Mouse (Mus musculus) gonadal fat pad, adult 2 months (tissue): Measurements from ENCODE around the gene Phlpp1. TPM values are rescaled to one million over a fixed set of nuclear protein-coding genes. Genes with fewer than 3 reads are reported as not detected.

Experiments used
- DNase-seq: peaks from one replicate; pipeline ENCODE4 v3.0.0-alpha.2; 2012; ENCODE audit warnings: low read depth
- polyA plus RNA-seq: library from polyadenylated mRNA; depleted of rRNA; stranded (reverse); fragments of >200 nt; gene quantifications from 2 replicates; pipeline ENCODE4 v1.2.3, GENCODE M21; 2012

Phlpp1 gene
- polyA plus RNA-seq, 1 experiment = 9.0 TPM

- no peak for DNase-seq
Measured at GRCm38 (mm10) chr1:106316641-106317304, 145.2 kb downstream of the Phlpp1 start.

GRCm38 (mm10) chr1:106318341-106318740 lies 146.8 kb downstream of the Phlpp1 start:
- no peak for DNase-seq

GRCm38 (mm10) chr1:106320583-106320982 lies 149.0 kb downstream of the Phlpp1 start:
- DNase-seq = peak; percentile 44

- no peak for DNase-seq
Measured at GRCm38 (mm10) chr1:106321432-106322126, 150.0 kb downstream of the Phlpp1 start.

GRCm38 (mm10) chr1:106326691-106327090 lies 155.1 kb downstream of the Phlpp1 start:
- no peak for DNase-seq

GRCm38 (mm10) chr1:106342100-106342499 lies 170.5 kb downstream of the Phlpp1 start:
- no peak for DNase-seq

- DNase-seq = no peak
Measured at GRCm38 (mm10) chr1:106345265-106345664, 173.7 kb downstream of the Phlpp1 start.

- no peak for DNase-seq
Measured at GRCm38 (mm10) chr1:106346776-106347175, 175.2 kb downstream of the Phlpp1 start.

GRCm38 (mm10) chr1:106349116-106349515 lies 177.6 kb downstream of the Phlpp1 start:
- no peak for DNase-seq

- no peak for DNase-seq
Measured at GRCm38 (mm10) chr1:106351512-106351911, 180.0 kb downstream of the Phlpp1 start.

GRCm38 (mm10) chr1:106352801-106353511 lies 181.4 kb downstream of the Phlpp1 start:
- no peak for DNase-seq

GRCm38 (mm10) chr1:106353993-106354392 lies 182.4 kb downstream of the Phlpp1 start:
- no peak for DNase-seq

GRCm38 (mm10) chr1:106359474-106359873 lies 187.9 kb downstream of the Phlpp1 start:
- DNase-seq = no peak

GRCm38 (mm10) chr1:106362841-106363604 lies 191.5 kb downstream of the Phlpp1 start:
- no peak for DNase-seq

GRCm38 (mm10) chr1:106369330-106369729 lies 197.8 kb downstream of the Phlpp1 start:
- no peak for DNase-seq

- DNase-seq = no peak
Measured at GRCm38 (mm10) chr1:106372446-106372845, 200.9 kb downstream of the Phlpp1 start.

- DNase-seq = no peak
Measured at GRCm38 (mm10) chr1:106373656-106374055, 202.1 kb downstream of the Phlpp1 start.

- DNase-seq = no peak
Measured at GRCm38 (mm10) chr1:106374274-106374673, 202.7 kb downstream of the Phlpp1 start.

- no peak for DNase-seq
Measured at GRCm38 (mm10) chr1:106374971-106375370, 203.4 kb downstream of the Phlpp1 start.

- no peak for DNase-seq
Measured at GRCm38 (mm10) chr1:106376003-106376402, 204.5 kb downstream of the Phlpp1 start.

GRCm38 (mm10) chr1:106380465-106380864 lies 208.9 kb downstream of the Phlpp1 start:
- no peak for DNase-seq

- no peak for DNase-seq
Measured at GRCm38 (mm10) chr1:106386542-106386941, 215.0 kb downstream of the Phlpp1 start.
